Comparison of ENCODE assay signal across 27 mouse cellular contexts in genomic region chr2:92577824-92578223, GRCm38 (mm10). TPM values are rescaled to one million over a fixed set of nuclear protein-coding genes. Genes with fewer than 3 reads are reported as not detected.
DNase-seq lines count a peak whose midpoint lies in the region; ATAC-seq lines count a peak whose summit lies in the region.
"Had no signal": no experiment of that assay in that cellular context is flagged by ENCODE, and none has a peak within 500 bp of the region (broad histone marks: within the 10 kb centered on the region; RNA-seq: fewer than 3 reads in every experiment).

No protein-coding gene starts in this region.

- H3K27ac ChIP-seq in intestine, embryonic 15.5 days = no peak overlapping the region
- H3K27ac ChIP-seq: embryonic facial prominence, embryonic 12.5 days; heart, embryonic 13.5 days; hindbrain, embryonic 13.5 days; layer of hippocampus, adult 2 months; limb, embryonic 10.5 days; liver, embryonic 15.5 days; midbrain, embryonic 13.5 days; neural tube, embryonic 12.5 days; stomach, postnatal 0 days had no signal

- no peak for ATAC-seq in intestine, embryonic 15.5 days
- ATAC-seq: midbrain, embryonic 13.5 days had no signal

- WGBS in intestine, embryonic 15.5 days = 74% methylated on average over 9 of the region's 9 CpGs

- H3K9ac ChIP-seq in intestine, embryonic 15.5 days = no peak overlapping the region
- H3K9ac ChIP-seq: embryonic facial prominence, embryonic 12.5 days; heart, embryonic 13.5 days; hindbrain, embryonic 13.5 days; liver, embryonic 15.5 days; midbrain, embryonic 13.5 days; neural tube, embryonic 12.5 days had no signal

- no peaks in the 10 kb centered on the region for H3K27me3 ChIP-seq in intestine, embryonic 15.5 days (replicated peaks)
- H3K27me3 ChIP-seq: embryonic facial prominence, embryonic 12.5 days; heart, embryonic 13.5 days; hindbrain, embryonic 13.5 days; liver, embryonic 15.5 days; midbrain, embryonic 13.5 days; neural tube, embryonic 12.5 days had no signal

- DNase-seq in cerebellum, postnatal 14 days = peak; percentile 35 to 66
- DNase-seq in cerebellum, adult 9-11 months = no peak
- DNase-seq in layer of hippocampus, adult 9-11 months = peak; percentile 26
- no peak for DNase-seq in layer of hippocampus, postnatal 14 days (ENCODE audit: low spot score in 2 of 2)
- DNase-seq in lung, postnatal 10 days = peak; percentile 16
- no peak for DNase-seq in lung, postnatal 36 days
- peak; percentile 34 for DNase-seq in right cerebral cortex, postnatal 14 days
- DNase-seq: adrenal gland, postnatal 10 days; cerebellum, adult 9-10 months; gastrocnemius, postnatal 14 days; heart, adult 18-20 months; heart, postnatal 36 days; kidney, adult 8-10 months; kidney, postnatal 14 days; liver; thymus, adult 2 months; thymus, postnatal 4 days had no signal

- no peaks in the 10 kb centered on the region for H3K4me1 ChIP-seq in intestine, embryonic 15.5 days (replicated peaks)
- H3K4me1 ChIP-seq: heart, embryonic 13.5 days; hindbrain, embryonic 13.5 days; midbrain, embryonic 13.5 days; neural tube, embryonic 12.5 days had no signal

- H3K9me3 ChIP-seq in intestine, embryonic 15.5 days = no peaks in the 10 kb centered on the region
- H3K9me3 ChIP-seq: embryonic facial prominence, embryonic 12.5 days; heart, embryonic 13.5 days; hindbrain, embryonic 13.5 days; limb, embryonic 10.5 days; liver, embryonic 15.5 days; midbrain, embryonic 13.5 days; neural tube, embryonic 12.5 days had no signal

- H3K36me3 ChIP-seq in intestine, embryonic 15.5 days = no peaks in the 10 kb centered on the region
- H3K36me3 ChIP-seq: embryonic facial prominence, embryonic 12.5 days; heart, embryonic 13.5 days; hindbrain, embryonic 13.5 days; limb, embryonic 10.5 days; liver, embryonic 15.5 days; midbrain, embryonic 13.5 days; neural tube, embryonic 12.5 days had no signal

- H3K4me3 ChIP-seq in intestine, embryonic 15.5 days (replicated peaks) = no peak overlapping the region
- H3K4me3 ChIP-seq: embryonic facial prominence, embryonic 12.5 days; heart, embryonic 13.5 days; hindbrain, embryonic 13.5 days; layer of hippocampus, adult 2 months; limb, embryonic 10.5 days; liver, embryonic 15.5 days; midbrain, embryonic 13.5 days; neural tube, embryonic 12.5 days had no signal

- no peak overlapping the region for H3K4me2 ChIP-seq in intestine, embryonic 15.5 days (replicated peaks)
- H3K4me2 ChIP-seq: embryonic facial prominence, embryonic 12.5 days; heart, embryonic 13.5 days; hindbrain, embryonic 13.5 days; liver, embryonic 15.5 days; midbrain, embryonic 13.5 days; neural tube, embryonic 12.5 days had no signal

RNA-seq across cellular contexts. Expression of gene Chst1, which starts 21.7 kb away (rescaled TPM):
- total RNA-seq in layer of hippocampus, postnatal 14 days (2021) = 100 to 1,000 TPM; 201 to 212 TPM
- polyA plus RNA-seq in intestine, embryonic 15.5 days (2015; fragmentation: Nextera tagmentation; extraction: Ambion mirVana) = 4.1 and 4.5 TPM in 2 replicates

Comparison
In these comparisons a context has a peak if more than half of its experiments do, and no peak if none do; other contexts are left out.
1. DNase-seq: peak in cerebellum, postnatal 14 days (2 of 2), layer of hippocampus, adult 9-11 months (single experiment), lung, postnatal 10 days (single experiment) and right cerebral cortex, postnatal 14 days (single experiment); none in cerebellum, adult 9-11 months (single experiment), layer of hippocampus, postnatal 14 days (0 of 2) and lung, postnatal 36 days (single experiment).